Mouse (Mus musculus): ENCODE data around the gene Wdfy2.
"Not testable (repeated sequence)": the region's sequence is repeated elsewhere in the genome, so short reads cannot be mapped to it uniquely, and the experiment has no call there.

Gene Wdfy2

DNA sequence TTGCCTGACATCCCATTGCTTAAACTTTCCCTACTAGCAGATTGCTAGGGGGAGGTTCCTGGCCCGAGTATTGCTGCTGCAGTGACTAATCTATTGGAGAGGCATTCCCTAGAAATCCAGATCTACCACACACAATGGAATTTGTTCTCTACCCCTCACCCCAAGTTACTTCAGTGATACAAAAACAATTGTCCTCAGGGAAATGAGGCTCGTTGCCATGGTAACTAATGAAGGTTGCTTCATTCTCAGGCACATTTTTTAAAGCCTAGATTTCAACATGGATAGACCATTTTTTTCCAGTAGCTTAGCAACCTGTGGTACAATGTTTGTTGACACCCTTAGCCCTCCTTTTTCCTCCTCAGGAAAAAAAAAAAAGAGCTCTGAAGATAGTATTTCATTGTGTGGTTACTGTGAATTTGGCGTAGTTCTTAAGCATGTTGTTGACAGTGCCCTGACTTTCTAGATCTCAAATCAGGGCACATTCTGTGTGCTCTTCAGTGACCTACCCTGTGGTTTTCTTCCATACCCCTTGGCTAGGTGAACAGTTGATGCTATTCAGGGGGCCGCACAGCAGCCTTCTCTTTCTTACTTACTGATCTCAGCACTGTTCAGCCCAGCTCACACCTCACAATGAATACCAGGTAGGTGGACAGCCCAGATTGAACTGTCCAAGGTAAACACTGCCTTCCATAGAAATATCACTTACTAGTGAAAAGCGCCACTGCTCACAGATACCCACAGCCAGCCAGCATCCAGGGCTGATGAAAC lies 42.8 kb downstream of the Wdfy2 start:
- no peak for DNase-seq

- no peak for DNase-seq
Measured at GRCm38 (mm10) chr14:62882061-62882614, 44.7 kb downstream of the Wdfy2 start.

- DNase-seq = no peak
Measured at GRCm38 (mm10) chr14:62883551-62883950, 46.1 kb downstream of the Wdfy2 start.

GRCm38 (mm10) chr14:62884171-62884570 lies 46.7 kb downstream of the Wdfy2 start:
- DNase-seq = peak in 1 of 2 experiments; percentile 11

- DNase-seq = no peak
Measured at GRCm38 (mm10) chr14:62884639-62885038, 47.2 kb downstream of the Wdfy2 start.

- no peak for DNase-seq
Measured at GRCm38 (mm10) chr14:62885146-62885545, 47.7 kb downstream of the Wdfy2 start.

DNA sequence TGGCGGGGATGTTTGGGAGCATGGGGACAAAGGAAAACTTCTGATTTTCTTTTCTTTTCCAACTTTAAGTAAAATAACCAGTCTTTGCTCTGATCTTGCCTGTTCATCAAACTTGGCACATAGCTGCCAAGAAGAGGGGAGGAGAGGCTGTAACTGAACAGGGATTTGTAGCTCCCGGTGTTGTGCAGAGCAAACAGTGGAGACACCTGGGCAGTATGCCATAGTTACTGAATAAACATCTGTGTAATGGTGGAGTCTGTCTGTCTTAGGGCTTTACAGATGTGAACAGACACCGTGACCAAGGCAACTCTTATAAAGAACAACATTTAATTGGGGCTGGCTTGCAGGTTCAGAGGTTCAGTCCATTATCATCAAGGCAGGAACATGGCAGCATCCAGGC lies 53.9 kb downstream of the Wdfy2 start:
- DNase-seq = no peak

- DNase-seq = no peak
Measured at GRCm38 (mm10) chr14:62892771-62893641, 55.5 kb downstream of the Wdfy2 start.

DNA sequence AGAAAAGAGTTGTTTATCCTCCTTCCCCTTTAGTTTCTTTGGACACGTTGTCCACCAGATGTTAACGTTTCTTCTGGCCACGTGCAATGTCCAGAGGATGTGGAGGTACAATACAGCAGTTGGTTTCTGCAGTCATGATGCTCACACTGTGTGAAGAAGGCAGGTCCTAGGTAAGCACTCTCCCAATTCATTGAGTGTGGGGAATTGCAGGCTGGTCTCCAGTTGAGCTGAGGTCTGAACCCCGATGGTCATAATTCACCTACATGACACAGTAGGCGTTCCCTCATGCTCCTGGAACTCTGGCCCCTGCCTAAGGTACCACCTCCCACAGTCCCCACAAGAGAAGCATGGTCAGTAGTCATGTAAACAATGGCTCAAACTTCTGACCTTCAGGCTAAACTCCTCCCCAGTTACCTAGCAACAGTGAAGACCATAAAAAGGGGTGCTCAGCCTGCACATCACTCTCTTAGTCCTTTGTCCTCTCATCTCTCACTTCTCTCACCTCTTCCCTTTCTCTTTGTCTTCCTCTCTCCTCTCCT lies 56.2 kb downstream of the Wdfy2 start:
- DNase-seq = not testable (repeated sequence)

GRCm38 (mm10) chr14:62894924-62895840 lies 57.7 kb downstream of the Wdfy2 start:
- no peak for DNase-seq

DNA sequence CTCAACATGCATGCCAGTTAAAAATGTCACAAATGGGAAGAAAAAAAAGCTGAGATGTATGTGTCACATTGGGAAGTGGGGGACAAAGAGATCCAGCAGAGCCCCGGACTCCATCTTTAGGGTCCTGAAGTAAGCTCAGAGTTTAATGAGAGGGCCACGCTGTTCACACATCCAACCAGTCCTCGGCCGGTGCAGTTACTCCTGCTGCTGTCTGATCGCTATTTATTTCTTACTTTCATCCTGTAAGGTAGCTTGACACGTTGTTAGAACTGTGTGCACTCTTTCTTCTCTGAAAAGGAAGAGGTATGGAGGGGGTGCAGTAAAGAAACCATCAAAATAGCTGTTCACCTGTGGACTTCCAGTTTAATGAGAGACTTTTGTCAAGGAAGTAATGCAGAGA lies 60.6 kb downstream of the Wdfy2 start:
- no peak for DNase-seq

DNA sequence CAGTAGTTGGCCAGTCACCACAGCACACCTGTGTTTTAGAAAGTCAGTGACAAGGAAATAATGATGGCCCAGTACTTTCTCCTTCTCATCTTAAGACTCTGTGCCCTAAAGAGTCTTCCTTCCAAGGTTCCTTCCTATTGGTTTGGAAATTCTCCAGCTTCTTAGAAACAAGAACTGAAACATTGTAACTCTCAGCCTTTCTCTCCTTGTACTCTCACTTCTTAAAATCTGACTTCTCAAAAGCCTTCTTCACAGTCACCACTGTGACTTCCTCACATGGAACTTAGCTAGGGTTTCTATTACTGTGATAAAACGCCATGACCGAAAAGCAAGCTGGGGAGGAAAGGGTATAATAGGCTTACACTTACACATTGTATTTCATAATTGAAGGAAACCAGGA lies 70.4 kb downstream of the Wdfy2 start:
- DNase-seq = no peak

GRCm38 (mm10) chr14:62908550-62908949 lies 71.1 kb downstream of the Wdfy2 start:
- DNase-seq = no peak

- no peak for DNase-seq
Measured at GRCm38 (mm10) chr14:62910859-62911258, 73.4 kb downstream of the Wdfy2 start.

GRCm38 (mm10) chr14:62915146-62915685 lies 77.7 kb downstream of the Wdfy2 start:
- DNase-seq = no peak

DNA sequence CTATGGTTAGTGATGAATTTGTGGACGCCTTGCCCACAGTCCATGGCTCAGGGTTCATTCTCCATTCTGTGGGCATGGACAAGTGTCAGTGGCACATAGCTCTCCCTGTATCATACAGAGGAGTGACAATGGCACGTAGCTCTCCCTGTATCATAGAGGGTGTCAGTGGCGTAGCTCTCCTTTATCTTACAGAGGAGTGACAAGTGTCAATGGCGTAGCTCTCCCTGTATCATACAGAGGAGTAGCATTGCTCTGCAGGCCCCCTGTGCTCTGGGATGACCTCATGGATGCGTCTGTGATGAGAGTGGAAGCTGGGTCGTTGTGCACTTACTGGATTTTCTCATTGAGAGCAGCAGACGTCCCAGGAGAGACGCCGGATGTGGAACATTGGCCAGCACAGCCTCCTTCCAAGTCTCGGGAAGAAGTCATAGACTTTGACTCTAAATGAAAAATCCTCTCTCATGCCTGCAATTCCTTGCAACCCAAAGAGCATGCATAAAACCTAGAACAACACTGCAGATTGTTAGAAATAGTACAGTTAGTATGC lies 79.1 kb downstream of the Wdfy2 start:
- no peak for DNase-seq

DNA sequence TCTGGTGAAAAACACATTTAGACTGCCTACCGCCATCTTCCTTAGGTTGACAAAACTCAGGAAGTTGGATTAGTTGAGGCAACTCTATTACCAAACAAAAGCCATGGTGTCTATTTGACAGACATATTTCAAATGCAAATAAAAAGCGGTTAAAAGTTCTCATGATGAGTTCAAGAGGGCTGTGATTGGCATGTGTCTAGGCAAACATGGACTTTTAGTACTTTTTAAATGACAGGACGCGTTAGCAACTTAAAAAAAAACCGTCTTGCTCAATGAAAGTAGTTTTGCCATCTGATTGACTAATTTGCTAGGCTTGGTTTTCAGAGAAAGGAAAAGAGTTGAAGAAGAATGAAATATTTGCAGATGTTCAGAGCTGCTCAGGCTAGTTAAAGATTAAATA lies 83.9 kb downstream of the Wdfy2 start:
- DNase-seq = no peak

- DNase-seq = no peak
Measured at GRCm38 (mm10) chr14:62922637-62923036, 85.2 kb downstream of the Wdfy2 start.

DNA sequence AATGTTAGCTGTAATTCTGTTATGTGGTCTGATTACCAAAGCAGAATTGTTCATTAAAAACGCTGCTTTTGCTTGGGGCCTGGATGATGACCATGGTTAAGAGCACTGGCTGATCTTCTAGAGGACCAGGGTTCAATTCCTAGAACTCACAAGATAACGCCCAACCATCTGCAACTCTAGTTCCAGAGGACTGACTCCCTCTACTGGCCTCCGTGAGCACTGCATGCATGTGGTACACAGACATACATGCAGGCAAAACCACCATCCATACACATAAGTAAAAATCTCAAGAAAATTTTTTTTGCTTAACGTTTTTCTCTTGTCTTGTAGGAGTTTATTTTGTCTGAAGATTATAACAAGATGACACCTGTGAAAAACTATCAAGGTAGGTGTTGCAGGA lies 87.3 kb downstream of the Wdfy2 start:
- DNase-seq = no peak

DNA sequence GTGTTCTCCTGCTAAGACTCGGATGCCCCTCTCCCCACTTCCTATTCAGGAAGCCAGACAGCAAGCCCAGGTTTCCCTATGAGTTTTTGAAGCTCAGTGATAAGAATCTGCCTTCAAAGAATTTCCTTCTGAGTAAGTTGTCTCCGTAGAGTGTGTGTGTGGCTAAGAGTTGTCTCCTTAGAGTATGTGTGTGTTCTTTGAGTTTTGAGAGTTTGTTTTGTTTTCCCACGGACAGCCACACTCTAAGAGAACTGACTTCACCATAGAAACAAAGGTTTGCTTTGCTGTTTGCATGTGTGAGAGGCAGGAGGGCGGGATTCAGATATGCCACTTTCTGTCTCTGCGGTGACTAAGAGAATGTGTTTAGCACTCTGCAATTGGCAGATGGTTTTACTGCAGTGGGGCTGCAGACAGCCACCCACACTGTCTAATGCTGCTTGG lies 90.6 kb downstream of the Wdfy2 start:
- DNase-seq = no peak

DNA sequence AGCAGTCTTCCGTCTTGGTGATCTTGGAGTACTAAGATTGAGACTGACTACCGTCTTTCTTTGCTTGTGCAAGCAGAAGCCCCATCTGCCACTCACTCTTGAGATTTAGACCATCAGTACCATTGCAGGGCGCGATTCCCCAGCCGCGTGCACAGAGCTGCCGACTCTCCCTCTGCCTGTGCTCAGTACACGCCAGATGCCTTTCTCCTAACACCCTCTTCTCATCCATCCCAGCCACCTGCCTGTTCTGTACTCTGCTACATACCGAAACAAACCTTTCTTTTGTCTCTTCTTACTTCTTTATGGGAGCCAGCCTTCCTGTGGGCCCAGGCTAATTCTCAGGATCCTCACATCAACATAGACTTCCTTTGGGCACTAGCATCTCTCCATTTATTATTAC lies 97.9 kb downstream of the Wdfy2 start:
- DNase-seq = no peak

Data from kidney, postnatal 4 days (tissue).